Mouse (Mus musculus) liver, adult 2 months (tissue): ENCODE results near the gene Csad. TPM values are rescaled to one million over a fixed set of nuclear protein-coding genes. Genes with fewer than 3 reads are reported as not detected.

Experiments
- DNase-seq: peaks from one replicate; pipeline ENCODE4 v3.0.0-alpha.2; 2011; ENCODE audit warnings: low read depth, low spot score; ENCODE audit errors: extremely low read depth
- H3K27ac ChIP-seq: fragments of 200-500 bp; replicated peaks from 2 replicates; pipeline ENCODE4 v1.5.1; 2012; ENCODE audit warnings: low read depth, mild to moderate bottlenecking, control low read depth, inconsistent platforms, low read length; ENCODE audit not compliant: insufficient read depth
- H3K27me3 ChIP-seq: fragments of 200-500 bp; 2 replicates; pipeline ENCODE4 v1.6.1; 2012; ENCODE audit warnings: mild to moderate bottlenecking, moderate library complexity, low read length, inconsistent platforms; ENCODE audit not compliant: control insufficient read depth, insufficient read depth
- H3K36me3 ChIP-seq: fragments of 200-500 bp; 2 replicates; pipeline ENCODE4 v1.6.1; 2012; ENCODE audit warnings: low read length, inconsistent platforms; ENCODE audit not compliant: control insufficient read depth, insufficient read depth
- H3K4me1 ChIP-seq: fragments of 200-500 bp; 2 replicates; pipeline ENCODE4 v1.6.1; 2011; ENCODE audit warnings: low read length; ENCODE audit not compliant: control insufficient read depth, insufficient read depth
- H3K4me3 ChIP-seq: fragments of 200-500 bp; 2 replicates; pipeline ENCODE4 v1.5.1; 2011; ENCODE audit warnings: low read depth, mild to moderate bottlenecking, control low read depth, low read length, moderate library complexity; ENCODE audit not compliant: insufficient read depth
- H3K79me2 ChIP-seq: fragments of 200-500 bp; 2 replicates; pipeline ENCODE4 v1.6.1; 2012; ENCODE audit warnings: inconsistent platforms, mild to moderate bottlenecking, low read length, moderate library complexity; ENCODE audit not compliant: control insufficient read depth, insufficient read depth
- H3K9ac ChIP-seq: fragments of 200-500 bp; 2 replicates; pipeline ENCODE4 v1.6.1; 2012; ENCODE audit warnings: low read depth, mild to moderate bottlenecking, control low read depth, inconsistent platforms, low read length
- CTCF ChIP-seq: fragments of 200-500 bp; IDR thresholded peaks from 2 replicates; pipeline ENCODE4 v1.5.1; 2011; ENCODE audit warnings: low read depth, low read length, control low read depth
- POLR2A ChIP-seq: fragments of 200-500 bp; IDR thresholded peaks from 2 replicates; pipeline ENCODE4 v1.6.1; 2011; ENCODE audit warnings: low read length, control low read depth; ENCODE audit not compliant: insufficient read depth; ENCODE audit errors: extremely low read depth
- WGBS: fragments of 180-500 bp; shearing (Covaris S2); methylation state at CpG from one replicate; pipeline ENCODE4 v1.1.7; 2018; 5-methylcytosine and 5-hydroxymethylcytosine counted together
- polyA plus RNA-seq: library from polyadenylated mRNA; depleted of rRNA; stranded (reverse); fragments of >200 nt; gene quantifications from 2 replicates; pipeline ENCODE4 v1.2.3, GENCODE M21; 2012
- total RNA-seq: library from RNA; depleted of rRNA; stranded (reverse); fragments of >200 nt; gene quantifications from 2 replicates; pipeline ENCODE4 v1.2.3, GENCODE M21; 2014

Gene Csad
- total and polyA plus RNA-seq, 2 experiments: 47.6 to 123 TPM

GRCm38 (mm10) chr15:102192271-102192812 is 12.2 kb downstream of the Csad start:
- Histone ChIP-seq H3K4me3 (no peak overlapping the region), H3K4me1 (peaks cover 42% of the 10 kb centered on the region), H3K79me2 (peaks cover 14% of the 10 kb centered on the region; the same call in 1 of the 2 replicates), H3K27me3 (no peaks in the 10 kb centered on the region), H3K27ac (peak overlapping the region; percentile 67; the same call in 1 of the 2 replicates), H3K9ac (no peak overlapping the region), H3K36me3 (no peaks in the 10 kb centered on the region)
- TF ChIP-seq POLR2A: no peak
- no peak for TF ChIP-seq CTCF
- 50% methylated on average over 7 of the region's 7 CpGs for WGBS
- DNase-seq: no peak

- Histone ChIP-seq H3K9ac (no peak overlapping the region), H3K27ac (peak overlapping the region; percentile 67), H3K4me1 (peaks cover 42% of the 10 kb centered on the region), H3K27me3 (no peaks in the 10 kb centered on the region), H3K36me3 (no peaks in the 10 kb centered on the region), H3K4me3 (no peak overlapping the region), H3K79me2 (peaks cover 16% of the 10 kb centered on the region; the same call in 1 of the 2 replicates)
- 23% methylated on average over 7 of the region's 7 CpGs for WGBS
- no peak for DNase-seq
- TF ChIP-seq CTCF (no peak), POLR2A (no peak)
Measured at GRCm38 (mm10) chr15:102191699-102192098, 12.8 kb downstream of the Csad start.

GRCm38 (mm10) chr15:102188883-102189282 is 15.6 kb downstream of the Csad start:
- Histone ChIP-seq H3K4me3 (peak overlapping the region; percentile 79), H3K36me3 (peaks cover 8% of the 10 kb centered on the region; the same call in 1 of the 2 replicates), H3K79me2 (peaks cover 24% of the 10 kb centered on the region; the same call in 1 of the 2 replicates), H3K27me3 (no peaks in the 10 kb centered on the region), H3K4me1 (peaks cover 43% of the 10 kb centered on the region), H3K27ac (peak overlapping the region; percentile 88), H3K9ac (peak overlapping the region; percentile 84)
- DNase-seq: peak; percentile 94
- 15% methylated on average over 6 of the region's 6 CpGs for WGBS
- TF ChIP-seq CTCF (0 out of 2 replicates have a peak, but pooled peaks have one; percentile 17), POLR2A (no peak)

GRCm38 (mm10) chr15:102188096-102188495 is 16.4 kb downstream of the Csad start:
- 51% methylated on average over 10 of the region's 10 CpGs for WGBS
- peak; percentile 44 for DNase-seq
- Histone ChIP-seq H3K36me3 (peaks cover 8% of the 10 kb centered on the region; the same call in 1 of the 2 replicates), H3K27me3 (no peaks in the 10 kb centered on the region), H3K9ac (peak overlapping the region; percentile 84), H3K4me3 (peak overlapping the region; percentile 79), H3K79me2 (peaks cover 24% of the 10 kb centered on the region; the same call in 1 of the 2 replicates), H3K27ac (peak overlapping the region; percentile 88), H3K4me1 (peaks cover 46% of the 10 kb centered on the region)
- TF ChIP-seq CTCF (no peak), POLR2A (no peak)

- Histone ChIP-seq H3K36me3 (peaks cover 10% of the 10 kb centered on the region; the same call in 1 of the 2 replicates), H3K27ac (peak overlapping the region; percentile 72)
Measured at GRCm38 (mm10) chr15:102186239-102186638, 18.3 kb downstream of the Csad start.

GRCm38 (mm10) chr15:102183076-102183475 is 21.4 kb downstream of the Csad start:
- no peak overlapping the region for H3K4me3 ChIP-seq
- H3K79me2 ChIP-seq: peaks cover 17% of the 10 kb centered on the region; the same call in 1 of the 2 replicates
- H3K9ac ChIP-seq: no peak overlapping the region
- H3K36me3 ChIP-seq: peaks cover 12% of the 10 kb centered on the region; the same call in 1 of the 2 replicates
- peaks cover 45% of the 10 kb centered on the region for H3K4me1 ChIP-seq
- TF ChIP-seq POLR2A: no peak
- TF ChIP-seq CTCF: no peak
- H3K27me3 ChIP-seq: no peaks in the 10 kb centered on the region
- 30% methylated on average over 3 of the region's 3 CpGs for WGBS
- H3K27ac ChIP-seq: no peak overlapping the region
- DNase-seq: peak; percentile 88

More at GRCm38 (mm10) chr15:102186239-102186638, 18.3 kb downstream of the Csad start:
- TF ChIP-seq POLR2A (no peak), CTCF (no peak)
- Histone ChIP-seq H3K4me3 (no peak overlapping the region; the same call in none of the 2 replicates), H3K9ac (no peak overlapping the region), H3K27me3 (no peaks in the 10 kb centered on the region), H3K79me2 (peaks cover 24% of the 10 kb centered on the region; the same call in 1 of the 2 replicates), H3K4me1 (peaks cover 34% of the 10 kb centered on the region)
- WGBS: 28% methylated on average over 11 of the region's 11 CpGs
- DNase-seq: peak; percentile 100
